Mouse (Mus musculus): ENCODE results near the gene Wfs1.
"Not testable (repeated sequence)": the region's sequence is repeated elsewhere in the genome, so short reads cannot be mapped to it uniquely, and the experiment has no call there.

The Wfs1 gene

GRCm38 (mm10) chr5:36988124-36988780, 753 bp downstream of the Wfs1 start:
- DNase-seq (ENCODE audit: extremely low spot score, low read depth, low spot score): no peak

- no peak for DNase-seq (ENCODE audit: extremely low spot score, low read depth, low spot score)
These were observed 2.4 kb downstream of the Wfs1 start for GRCm38 (mm10) chr5:36986617-36987016.

- no peak for DNase-seq (ENCODE audit: extremely low spot score, low read depth, low spot score)
These were observed 6.7 kb downstream of the Wfs1 start for GRCm38 (mm10) chr5:36982271-36982670.

GRCm38 (mm10) chr5:36979631-36980030, 9.4 kb downstream of the Wfs1 start:
- DNase-seq (ENCODE audit: extremely low spot score, low read depth, low spot score): no peak

- no peak for DNase-seq (ENCODE audit: extremely low spot score, low read depth, low spot score)
These were observed 10.0 kb downstream of the Wfs1 start for GRCm38 (mm10) chr5:36979001-36979400.

GRCm38 (mm10) chr5:36977809-36978208, 11.2 kb downstream of the Wfs1 start:
- DNase-seq (ENCODE audit: extremely low spot score, low read depth, low spot score): no peak

GRCm38 (mm10) chr5:36975336-36975735, 13.7 kb downstream of the Wfs1 start:
- DNase-seq (ENCODE audit: extremely low spot score, low read depth, low spot score): no peak

DNA sequence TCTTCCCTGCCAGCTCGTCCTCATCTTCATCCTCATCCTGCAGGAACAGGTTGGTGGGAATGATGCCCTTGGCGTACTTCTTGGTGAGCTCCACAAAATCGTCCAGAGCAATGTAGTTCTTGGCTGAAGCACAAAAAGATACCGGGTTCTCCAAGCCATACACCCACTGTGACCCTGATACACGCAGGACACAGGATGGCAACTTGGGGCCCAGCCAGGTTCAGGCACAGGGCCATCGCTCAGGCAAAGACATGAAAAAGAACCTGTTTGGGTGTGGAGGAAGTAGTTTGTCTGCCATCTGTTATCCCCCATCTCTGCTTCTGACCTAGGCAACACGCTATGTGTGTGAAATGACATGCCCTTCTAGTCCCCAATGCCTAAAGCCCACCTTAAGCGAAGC, 17.4 kb downstream of the Wfs1 start:
- DNase-seq (ENCODE audit: extremely low spot score, low read depth, low spot score): no peak

- DNase-seq (ENCODE audit: extremely low spot score, low read depth, low spot score): no peak
These were observed 28.5 kb downstream of the Wfs1 start for GRCm38 (mm10) chr5:36960501-36960900.

- no peak for DNase-seq (ENCODE audit: extremely low spot score, low read depth, low spot score)
These were observed 30.2 kb downstream of the Wfs1 start for GRCm38 (mm10) chr5:36958837-36959236.

DNA sequence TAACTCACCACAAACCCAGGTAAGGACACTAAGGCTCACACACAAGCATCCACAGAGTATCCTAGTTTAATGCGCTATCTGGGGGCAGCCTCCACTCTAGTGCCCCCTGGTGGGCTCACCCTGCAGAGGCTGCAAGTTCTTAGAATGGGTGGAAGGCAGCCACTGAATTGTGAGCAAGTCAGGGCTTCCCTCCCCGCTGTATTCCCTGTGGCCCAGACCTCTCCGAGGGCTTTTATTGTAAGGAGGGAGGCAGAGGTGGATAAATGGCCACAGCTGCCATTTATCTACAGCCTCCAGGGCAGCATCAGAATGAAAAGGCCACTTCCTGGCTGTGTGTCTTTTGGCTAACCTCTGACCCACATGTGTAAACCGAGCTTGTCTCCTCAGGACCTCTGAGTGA, 33.6 kb downstream of the Wfs1 start:
- DNase-seq (ENCODE audit: extremely low spot score, low read depth, low spot score): no peak

- no peak for DNase-seq (ENCODE audit: extremely low spot score, low read depth, low spot score)
These were observed 36.7 kb downstream of the Wfs1 start for GRCm38 (mm10) chr5:36952311-36952710.

GRCm38 (mm10) chr5:36950871-36951270, 38.1 kb downstream of the Wfs1 start:
- DNase-seq (ENCODE audit: extremely low spot score, low read depth, low spot score): no peak

DNA sequence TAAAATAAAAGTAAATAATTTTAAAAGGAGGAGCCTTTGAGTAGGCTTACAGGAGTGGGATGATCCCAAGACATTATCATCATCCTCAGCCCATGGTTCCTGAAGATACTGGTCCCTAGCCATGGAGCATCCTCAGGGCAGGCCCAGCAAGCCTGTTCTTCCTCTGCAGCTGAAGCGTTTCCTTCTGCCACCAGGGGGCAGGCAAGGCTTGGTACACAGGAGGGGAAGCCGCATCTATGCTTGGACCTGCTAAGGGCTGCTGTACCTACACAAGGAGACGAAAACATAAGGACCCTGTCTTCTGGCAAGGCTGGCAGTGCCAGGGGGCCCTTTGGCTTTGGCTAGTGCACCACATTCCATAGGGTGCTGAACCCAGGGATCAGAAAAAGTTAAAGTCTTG, 40.2 kb downstream of the Wfs1 start:
- no peak for DNase-seq (ENCODE audit: extremely low spot score, low read depth, low spot score)

GRCm38 (mm10) chr5:36946445-36946844, 42.6 kb downstream of the Wfs1 start:
- no peak for DNase-seq (ENCODE audit: extremely low spot score, low read depth, low spot score)

DNA sequence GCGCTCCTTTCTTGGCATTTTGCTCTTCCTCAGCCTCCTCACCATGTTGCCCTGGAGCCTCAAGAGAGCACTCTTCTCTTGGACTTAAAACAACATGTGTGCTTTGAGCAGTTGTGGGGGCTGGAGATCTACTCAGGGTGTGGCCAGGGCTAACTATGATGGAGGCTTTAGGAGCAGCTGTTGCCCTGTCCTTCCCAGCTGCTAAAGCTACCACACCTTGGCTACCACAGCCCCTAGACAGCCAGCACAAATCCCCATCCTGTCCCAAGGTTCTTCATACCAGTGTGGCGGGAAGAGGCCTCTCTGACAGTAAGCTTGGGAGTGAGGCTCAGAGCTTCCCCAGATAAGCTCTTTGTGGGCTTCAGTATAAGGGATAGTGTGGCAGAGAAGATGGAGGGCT, 43.3 kb downstream of the Wfs1 start:
- DNase-seq (ENCODE audit: extremely low spot score, low read depth, low spot score): no peak

DNA sequence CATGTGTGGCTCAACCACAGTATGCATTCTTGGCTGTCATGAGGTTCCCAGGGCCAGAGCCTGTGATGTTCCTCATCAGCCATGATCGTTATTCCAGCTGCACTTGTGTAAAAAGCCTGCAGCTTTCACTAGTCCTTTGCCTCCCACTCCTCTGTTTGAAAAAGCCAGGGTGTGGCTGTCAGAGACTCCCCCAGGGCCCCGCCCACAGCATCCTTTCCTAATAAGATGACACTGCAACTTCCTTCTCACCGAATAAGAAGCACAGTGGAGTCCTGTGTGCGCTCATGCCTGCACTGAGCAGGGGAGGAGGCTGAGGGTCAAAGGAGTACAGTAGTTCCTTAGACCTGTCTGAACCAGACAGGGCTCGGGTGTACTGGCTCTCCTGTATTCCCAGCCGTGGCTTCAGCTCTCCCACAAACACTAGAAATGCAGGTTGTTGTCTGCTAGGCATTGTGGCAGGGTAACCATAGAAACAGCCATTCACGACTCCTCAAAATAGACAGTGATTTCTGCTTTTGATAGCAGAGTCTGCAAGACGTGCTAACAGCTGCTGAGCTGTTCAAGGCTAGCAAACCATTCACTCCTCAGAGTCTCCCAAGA, 43.8 kb downstream of the Wfs1 start:
- no peak for DNase-seq (ENCODE audit: extremely low spot score, low read depth, low spot score)

GRCm38 (mm10) chr5:36944552-36944951, 44.5 kb downstream of the Wfs1 start:
- DNase-seq (ENCODE audit: extremely low spot score, low read depth, low spot score): no peak

DNA sequence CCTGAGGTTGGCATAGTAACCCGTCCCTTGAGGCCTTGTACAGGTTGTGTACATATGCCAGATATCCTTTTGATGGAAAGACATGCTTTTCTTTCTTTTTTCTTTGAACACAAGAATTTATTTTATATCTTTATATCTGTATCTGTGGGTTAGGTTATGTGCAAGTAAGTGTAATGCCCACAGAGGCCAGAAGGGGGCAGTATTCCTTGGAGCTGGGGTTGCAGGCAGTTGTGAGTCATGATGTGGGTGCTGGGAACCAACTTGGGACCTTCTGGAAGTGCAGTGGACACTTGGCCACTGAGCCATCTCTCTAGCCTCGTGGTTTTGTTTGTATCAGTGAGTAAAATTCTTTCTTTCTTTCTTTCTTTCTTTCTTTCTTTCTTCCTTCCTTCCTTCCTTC, 46.6 kb downstream of the Wfs1 start:
- DNase-seq (ENCODE audit: extremely low spot score, low read depth, low spot score): no peak

- DNase-seq (ENCODE audit: extremely low spot score, low read depth, low spot score): not testable (repeated sequence)
These were observed 50.0 kb downstream of the Wfs1 start for GRCm38 (mm10) chr5:36938991-36939390.

DNA sequence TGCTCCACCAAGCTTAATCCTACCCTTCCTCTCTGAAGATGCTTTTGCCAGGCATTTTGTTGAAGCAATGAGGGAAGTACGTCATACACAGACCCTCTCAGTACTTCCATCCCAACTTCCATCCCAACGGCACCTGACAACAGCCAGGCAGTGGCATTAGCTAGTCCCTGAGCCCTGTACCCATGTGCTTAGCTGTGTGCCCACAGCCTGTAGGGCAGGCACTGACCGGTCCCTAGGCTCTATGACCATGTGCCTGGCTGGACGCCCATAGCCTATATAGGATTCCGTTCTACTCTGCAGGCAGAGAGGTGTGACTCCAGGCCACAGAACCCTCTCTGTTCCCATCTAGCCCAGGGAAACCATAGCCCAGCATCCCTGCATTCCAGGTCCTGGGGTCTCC, 51.0 kb downstream of the Wfs1 start:
- DNase-seq (ENCODE audit: extremely low spot score, low read depth, low spot score): no peak

DNA sequence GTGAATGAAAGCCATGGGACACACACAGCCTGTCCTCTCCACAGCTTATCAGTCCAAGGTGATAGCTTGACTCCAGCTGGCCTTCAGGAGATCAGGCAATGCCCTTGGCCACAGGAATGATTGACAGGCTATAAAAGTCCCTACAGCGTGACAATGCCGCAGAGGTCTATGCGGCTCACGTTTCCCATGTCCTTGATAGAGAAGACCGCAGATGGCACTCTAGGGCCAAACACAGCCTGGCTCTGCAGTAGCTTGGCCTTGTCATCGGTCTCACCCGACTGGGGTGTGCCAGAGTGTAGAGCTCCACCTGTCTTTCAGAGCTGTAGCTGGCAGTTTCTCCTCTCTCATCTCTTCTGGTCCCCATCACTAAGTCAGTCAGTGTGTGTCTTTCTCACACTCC, 52.5 kb downstream of the Wfs1 start:
- DNase-seq (ENCODE audit: extremely low spot score, low read depth, low spot score): no peak

All from hindlimb bud, embryonic 11.5 days (tissue).